Mouse (Mus musculus) cortical plate, adult 2 months (tissue): ENCODE results near the gene Plekha4. TPM values are rescaled to one million over a fixed set of nuclear protein-coding genes. Genes with fewer than 3 reads are reported as not detected.
A peak's percentile ranks its signal among the peaks of the same experiment; 100 is the strongest.

Experiments
- H3K27ac ChIP-seq: fragments of 200-500 bp; 2 replicates; pipeline ENCODE4 v1.5.1; 2012; ENCODE audit warnings: low read length, control low read depth, inconsistent platforms; ENCODE audit not compliant: insufficient read depth
- H3K4me1 ChIP-seq: fragments of 200-500 bp; 2 replicates; pipeline ENCODE4 v1.6.1; 2011; ENCODE audit warnings: low read length; ENCODE audit not compliant: control insufficient read depth, insufficient read depth
- H3K4me3 ChIP-seq: fragments of 200-500 bp; 2 replicates; pipeline ENCODE4 v1.5.1; 2011; ENCODE audit warnings: mild to moderate bottlenecking, low read length, control low read depth; ENCODE audit not compliant: insufficient read depth
- CTCF ChIP-seq: fragments of 200-500 bp; IDR thresholded peaks from 2 replicates; pipeline ENCODE4 v1.5.1; 2011; ENCODE audit warnings: mild to moderate bottlenecking, control low read depth, low read length; ENCODE audit not compliant: insufficient read depth; ENCODE audit errors: extremely low read depth
- POLR2A ChIP-seq: fragments of 200-500 bp; IDR thresholded peaks from 2 replicates; pipeline ENCODE4 v1.6.1; 2011; ENCODE audit warnings: mild to moderate bottlenecking, low read length, control low read depth; ENCODE audit not compliant: insufficient read depth; ENCODE audit errors: extremely low read depth
- polyA plus RNA-seq: library from polyadenylated mRNA; depleted of rRNA; stranded (reverse); fragments of >200 nt; gene quantifications from 2 replicates; pipeline ENCODE4 v1.2.3, GENCODE M21; 2012

Gene Plekha4
- polyA plus RNA-seq, 1 experiment: 5.1 TPM

DNA sequence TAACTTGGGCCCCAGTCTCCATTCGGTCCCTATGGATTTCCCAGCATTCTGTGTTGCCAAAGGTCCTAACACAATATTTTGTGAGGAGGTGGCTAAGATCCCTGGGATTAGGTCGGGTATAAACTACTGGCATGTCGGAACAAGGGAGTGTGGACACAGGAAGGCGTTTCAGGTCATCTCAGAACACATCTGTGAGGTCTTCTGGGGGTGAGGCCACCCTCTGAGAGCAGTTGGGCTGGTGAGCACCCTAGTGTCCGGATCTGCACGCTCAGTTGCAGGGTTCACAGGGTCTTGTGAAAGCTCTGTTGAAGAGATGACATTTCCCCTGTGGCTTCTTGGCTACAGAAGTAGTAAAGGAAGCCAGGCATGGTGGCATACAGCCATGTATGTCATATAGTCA, 59.8 kb downstream of the Plekha4 start:
- Histone ChIP-seq H3K27ac (no peak overlapping the region), H3K4me1 (no peaks in the 10 kb centered on the region), H3K4me3 (no peak overlapping the region)
- TF ChIP-seq POLR2A: no peak
- TF ChIP-seq CTCF: no peak

DNA sequence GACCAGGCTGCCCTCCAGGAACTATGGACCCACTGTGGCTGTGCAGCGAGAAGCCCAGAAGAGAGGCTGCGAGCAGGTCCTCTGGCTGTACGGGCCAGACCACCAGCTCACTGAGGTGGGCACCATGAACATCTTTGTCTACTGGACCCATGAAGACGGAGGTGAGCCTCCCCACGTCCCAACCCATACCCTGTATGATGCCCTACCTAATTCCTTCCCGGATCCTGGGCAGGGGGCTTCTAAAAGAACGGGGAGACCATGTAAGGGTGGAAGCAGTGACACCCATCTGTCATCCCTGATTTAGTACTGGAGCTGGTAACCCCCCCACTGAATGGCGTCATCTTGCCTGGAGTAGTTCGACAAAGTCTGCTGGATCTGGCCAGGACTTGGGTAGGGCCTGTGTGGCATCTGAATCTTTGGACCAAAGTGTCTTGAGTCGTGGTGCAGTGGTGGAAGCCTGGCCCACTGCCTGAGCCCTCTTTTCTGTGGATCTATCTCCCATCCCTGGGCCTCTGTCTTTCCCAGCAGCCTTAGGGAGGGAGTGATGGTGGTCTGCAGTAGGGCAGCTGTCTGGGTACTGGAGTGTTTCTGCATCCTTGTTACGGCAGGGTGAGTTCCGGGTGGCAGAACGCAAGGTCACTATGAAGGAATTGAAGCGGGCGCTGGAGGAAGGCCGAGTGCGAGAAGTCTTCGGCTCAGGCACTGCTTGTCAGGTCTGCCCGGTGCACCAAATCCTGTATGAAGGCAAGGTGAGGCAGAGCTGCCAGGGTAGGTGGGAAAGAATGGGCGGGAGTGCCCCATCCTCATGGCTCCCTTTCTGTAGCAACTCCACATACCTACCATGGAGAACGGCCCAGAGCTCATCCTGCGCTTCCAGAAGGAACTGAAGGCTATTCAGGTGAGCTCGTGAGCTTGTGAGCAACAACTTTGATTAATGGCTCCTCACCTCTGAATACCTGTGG, 61.8 kb downstream of the Plekha4 start:
- Histone ChIP-seq H3K4me3 (no peak overlapping the region), H3K27ac (no peak overlapping the region), H3K4me1 (no peaks in the 10 kb centered on the region)
- TF ChIP-seq CTCF (no peak), POLR2A (no peak)

DNA sequence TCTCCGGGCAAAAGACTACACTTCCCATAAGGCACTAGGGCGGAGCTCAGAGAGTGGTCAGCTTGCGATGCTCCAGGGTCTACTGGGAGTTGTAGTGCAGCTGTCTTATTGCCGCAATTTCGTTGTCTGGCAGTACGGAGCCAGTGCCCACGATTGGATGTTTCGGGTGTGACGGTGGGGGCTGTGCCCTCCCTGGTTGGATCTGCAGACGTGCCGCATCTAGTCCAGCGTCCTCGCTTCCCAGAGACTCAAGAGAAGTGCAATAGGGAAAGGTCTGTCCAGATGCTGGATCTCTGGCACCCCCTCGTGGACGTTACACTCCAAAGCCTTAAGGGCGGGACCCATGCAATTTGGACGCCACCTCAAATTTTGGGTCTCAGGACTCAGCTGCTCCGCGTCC, 63.0 kb downstream of the Plekha4 start:
- H3K4me1 ChIP-seq: no peaks in the 10 kb centered on the region
- TF ChIP-seq CTCF (peak; percentile 87), POLR2A (peak; percentile 76; the same call in 1 of the 2 replicates)
- peak overlapping the region; percentile 28; the same call in 1 of the 2 replicates for H3K4me3 ChIP-seq
- H3K27ac ChIP-seq: no peak overlapping the region

DNA sequence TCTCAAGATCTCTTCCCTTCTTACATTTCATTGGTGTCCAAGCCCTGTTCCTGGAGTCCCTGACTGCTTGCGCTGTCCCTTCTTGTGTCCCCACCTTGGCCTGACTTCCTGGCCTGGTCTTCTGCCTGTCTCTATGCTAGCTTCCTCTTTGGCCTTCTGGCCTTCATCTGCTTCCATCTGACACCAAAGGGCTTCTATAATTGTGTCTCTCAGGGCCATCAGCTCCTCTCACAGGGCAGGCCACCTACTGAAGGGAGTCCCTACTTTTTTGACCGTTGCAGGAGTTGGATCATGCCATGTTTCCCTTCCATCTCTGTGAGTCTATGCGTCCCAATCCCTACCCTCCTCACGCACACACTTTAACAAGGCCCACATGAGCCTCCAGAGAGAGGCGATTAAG, 63.8 kb downstream of the Plekha4 start:
- TF ChIP-seq POLR2A (no peak), CTCF (no peak)
- Histone ChIP-seq H3K4me3 (no peak overlapping the region), H3K4me1 (no peaks in the 10 kb centered on the region), H3K27ac (no peak overlapping the region)

DNA sequence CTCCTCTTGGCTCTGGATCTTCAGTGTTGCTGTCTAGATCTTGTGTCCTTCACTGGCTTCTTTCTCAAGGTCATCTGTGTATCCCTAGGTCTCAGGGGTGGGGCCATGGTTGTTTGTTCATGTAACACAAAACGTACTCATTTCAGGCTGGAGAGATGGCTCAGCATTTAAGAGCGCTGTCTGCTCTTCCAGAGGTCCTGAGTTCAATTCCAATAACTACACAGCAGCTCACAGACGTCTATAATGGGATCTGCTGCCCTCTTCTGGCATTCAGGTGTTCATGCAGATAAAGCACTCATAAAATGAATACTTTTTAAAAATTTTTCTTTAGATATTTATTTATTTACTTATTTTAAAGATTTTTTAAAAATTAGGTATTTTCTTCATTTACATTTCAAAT, 64.7 kb downstream of the Plekha4 start:
- H3K4me1 ChIP-seq: no peaks in the 10 kb centered on the region
- TF ChIP-seq CTCF (no peak), POLR2A (no peak)
- no peak overlapping the region for H3K27ac ChIP-seq
- H3K4me3 ChIP-seq: no peak overlapping the region

DNA sequence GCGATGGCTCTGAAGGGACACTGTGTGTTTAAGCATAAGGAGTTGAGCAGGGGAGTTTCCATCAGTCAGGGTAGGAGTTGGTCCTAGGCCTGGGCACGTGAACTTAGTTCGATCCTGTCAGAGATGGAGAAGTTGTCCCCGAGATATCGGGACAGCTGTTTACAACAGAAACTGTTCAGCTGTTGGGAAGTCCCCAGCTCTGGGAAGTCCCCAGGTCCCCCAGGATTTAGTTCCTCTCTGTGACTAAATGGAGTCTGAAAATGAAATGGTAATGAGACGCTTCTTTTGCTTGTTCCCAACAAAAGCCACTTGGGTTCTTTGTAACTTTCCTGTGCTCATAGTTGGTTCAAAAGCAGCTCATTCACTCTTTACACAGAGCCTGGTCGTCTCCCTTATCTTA, 65.8 kb downstream of the Plekha4 start:
- TF ChIP-seq CTCF: no peak
- no peak for TF ChIP-seq POLR2A
- no peak overlapping the region for H3K27ac ChIP-seq
- H3K4me3 ChIP-seq: no peak overlapping the region
- H3K4me1 ChIP-seq: no peaks in the 10 kb centered on the region

DNA sequence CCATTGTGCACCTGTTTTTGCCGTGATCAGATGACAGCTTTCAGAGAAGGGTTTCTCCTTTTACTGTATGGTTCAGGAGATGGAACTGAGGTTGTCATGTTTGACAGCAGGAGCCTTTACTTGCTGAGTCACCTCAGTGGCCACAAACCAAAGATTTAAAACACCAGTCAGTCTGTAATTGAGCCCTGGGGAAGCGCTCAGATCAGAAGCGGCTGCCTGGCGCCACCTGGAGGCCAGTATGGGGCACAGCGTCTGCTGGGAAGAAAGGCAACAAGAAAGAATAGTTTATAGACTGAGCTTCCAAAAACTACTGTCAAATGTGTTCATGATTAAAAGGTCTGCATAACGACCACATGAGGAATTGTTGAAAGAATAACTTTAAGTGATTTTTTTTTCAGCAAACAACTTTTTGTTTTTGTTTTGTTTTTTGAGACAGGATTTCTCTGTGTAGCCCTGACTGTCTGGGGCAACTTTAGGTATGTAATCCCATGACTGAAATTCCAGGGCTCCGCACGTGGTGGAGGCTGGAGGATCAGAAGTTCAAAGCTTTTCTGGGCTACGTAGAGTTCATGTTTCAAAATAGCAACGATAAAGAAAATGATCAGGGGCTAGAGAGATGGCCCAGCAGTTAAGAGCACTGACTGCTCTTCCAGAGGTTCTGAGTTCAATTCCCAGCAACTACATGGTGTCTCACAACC, 67.1 kb downstream of the Plekha4 start:
- no peak overlapping the region for H3K27ac ChIP-seq
- no peaks in the 10 kb centered on the region for H3K4me1 ChIP-seq
- H3K4me3 ChIP-seq: no peak overlapping the region
- peak; percentile 78 for TF ChIP-seq CTCF
- no peak for TF ChIP-seq POLR2A

DNA sequence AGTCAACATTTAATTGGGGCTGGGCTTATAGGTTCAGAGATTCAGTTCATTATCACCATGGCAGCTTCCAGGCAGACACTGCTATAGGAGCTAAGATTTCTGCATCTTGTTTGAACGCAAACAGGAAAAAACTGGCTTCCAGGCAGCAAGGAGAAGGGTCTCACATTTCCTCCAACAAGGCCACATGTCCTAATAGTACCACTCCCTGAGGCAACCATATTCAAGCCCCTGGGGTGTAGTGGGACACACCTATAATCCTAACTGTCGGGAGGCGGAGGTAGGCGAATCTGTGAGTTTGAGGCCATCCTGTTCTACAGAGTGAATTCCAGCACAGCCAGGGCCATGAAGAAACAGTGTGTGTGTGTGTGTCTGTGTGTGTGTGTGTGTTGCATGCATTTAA, 69.0 kb downstream of the Plekha4 start:
- no peak for TF ChIP-seq POLR2A
- no peak for TF ChIP-seq CTCF
- H3K4me3 ChIP-seq: no peak overlapping the region
- no peak overlapping the region for H3K27ac ChIP-seq
- H3K4me1 ChIP-seq: no peaks in the 10 kb centered on the region

DNA sequence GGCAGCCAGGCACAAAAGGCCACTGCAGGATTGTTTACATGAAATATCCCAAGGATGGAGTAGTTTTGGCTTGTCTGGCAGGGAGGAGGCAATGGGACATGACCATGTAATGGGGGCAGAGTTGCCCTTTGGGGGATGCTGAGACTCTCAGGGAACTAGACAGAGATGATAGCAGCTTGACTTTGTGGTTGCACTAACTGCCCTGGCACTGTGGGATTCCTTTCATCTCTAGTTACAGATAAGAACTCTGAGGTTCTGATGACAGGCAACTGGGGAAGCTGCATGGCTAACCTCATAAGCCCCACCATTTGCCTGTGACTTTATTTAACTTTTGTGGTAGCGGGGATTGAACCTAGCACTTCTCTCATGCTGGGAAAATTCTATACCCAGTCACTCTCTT, 70.0 kb downstream of the Plekha4 start:
- Histone ChIP-seq H3K4me3 (no peak overlapping the region), H3K4me1 (no peaks in the 10 kb centered on the region), H3K27ac (no peak overlapping the region)
- TF ChIP-seq POLR2A (no peak), CTCF (no peak)

DNA sequence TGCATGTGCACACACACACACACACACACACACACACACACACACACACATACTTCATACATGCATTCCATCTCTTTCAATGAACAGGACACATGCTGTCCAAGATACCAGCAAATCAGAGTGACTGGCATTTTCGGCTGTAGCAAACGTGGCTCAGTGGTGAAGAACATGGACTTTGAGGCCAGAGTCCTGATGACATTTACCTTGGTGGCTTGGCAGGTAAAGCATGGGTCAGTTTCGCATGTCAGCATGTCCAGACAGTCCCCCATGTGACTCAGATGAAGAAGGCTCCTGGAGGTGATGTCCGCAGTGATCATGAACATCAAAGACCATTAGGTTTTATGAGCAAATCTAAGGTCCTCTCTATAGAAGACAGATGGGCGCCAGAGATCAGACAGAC, 70.9 kb downstream of the Plekha4 start:
- TF ChIP-seq POLR2A: no peak
- no peak for TF ChIP-seq CTCF
- H3K4me1 ChIP-seq: no peaks in the 10 kb centered on the region
- no peak overlapping the region for H3K4me3 ChIP-seq
- H3K27ac ChIP-seq: no peak overlapping the region
